Mouse (Mus musculus) lung, embryonic 16.5 days (tissue): ENCODE measurements around the gene Agxt2. TPM values are rescaled to one million over a fixed set of nuclear protein-coding genes. Genes with fewer than 3 reads are reported as not detected.

Experiments used
- ATAC-seq: fragments of 200-750 bp; cut with Nextera tagmentation; 2 replicates; pipeline ENCODE4 v1.8.0; 2017; ENCODE audit warnings: low read depth, mild to moderate bottlenecking, moderate library complexity
- H3K27ac ChIP-seq: fragments of 300-500 bp; sonication (generic); 2 replicates; pipeline ENCODE4 v1.5.1; 2014; ENCODE audit warnings: mild to moderate bottlenecking, control low read depth, low read length
- H3K27me3 ChIP-seq: fragments of 300-500 bp; sonication (generic); 2 replicates; pipeline ENCODE4 v1.6.1; 2014; ENCODE audit warnings: low read depth, low read length, mixed read lengths; ENCODE audit not compliant: control insufficient read depth, insufficient read depth
- H3K36me3 ChIP-seq: fragments of 300-500 bp; sonication (generic); 2 replicates; pipeline ENCODE4 v1.6.1; 2014; ENCODE audit warnings: low read length; ENCODE audit not compliant: control insufficient read depth, insufficient read depth
- H3K4me1 ChIP-seq: fragments of 300-500 bp; sonication (generic); replicated peaks from 2 replicates; pipeline ENCODE4 v1.6.1; 2014; ENCODE audit warnings: low read length, mixed read lengths; ENCODE audit not compliant: control insufficient read depth, insufficient read depth
- H3K4me2 ChIP-seq: fragments of 300-500 bp; sonication (generic); 2 replicates; pipeline ENCODE4 v1.6.1; 2014; ENCODE audit warnings: low read depth, low read length, control low read depth
- H3K4me3 ChIP-seq: fragments of 300-500 bp; sonication (generic); 2 replicates; pipeline ENCODE4 v1.5.1; 2014; ENCODE audit warnings: mild to moderate bottlenecking, low read length, control low read depth
- H3K9ac ChIP-seq: fragments of 300-500 bp; sonication (generic); 2 replicates; pipeline ENCODE4 v1.6.1; 2014; ENCODE audit warnings: low read length, control low read depth
- H3K9me3 ChIP-seq: fragments of 300-500 bp; sonication (generic); 2 replicates; pipeline ENCODE4 v1.6.1; 2016; ENCODE audit warnings: low read length; ENCODE audit not compliant: control insufficient read depth
- WGBS: fragments of 180-500 bp; shearing (Covaris S2); extraction: QIAGEN DNeasy Blood & Tissue Kit; methylation state at CpG from one replicate; pipeline ENCODE4 v1.1.7; 2014; 5-methylcytosine and 5-hydroxymethylcytosine counted together
- polyA plus RNA-seq: library from polyadenylated mRNA; unstranded; fragments of >200 nt; fragmentation: Nextera tagmentation; extraction: Ambion mirVana; gene quantifications from 2 replicates; pipeline ENCODE4 v1.2.1, GENCODE M21; 2015

Agxt2 gene
- polyA plus RNA-seq, 1 experiment from 2014 or later: 0.09 TPM

GRCm38 (mm10) chr15:10375404-10375803, 17.1 kb downstream of the Agxt2 start:
- no peaks in the 10 kb centered on the region for H3K27me3 ChIP-seq

GRCm38 (mm10) chr15:10378338-10378959, 20.1 kb downstream of the Agxt2 start:
- no peaks in the 10 kb centered on the region for H3K36me3 ChIP-seq
- no peak overlapping the region for H3K4me3 ChIP-seq
- H3K27me3 ChIP-seq: no peaks in the 10 kb centered on the region
- no peaks in the 10 kb centered on the region for H3K4me1 ChIP-seq
- no peak overlapping the region for H3K9ac ChIP-seq
- H3K9me3 ChIP-seq: no peaks in the 10 kb centered on the region
- no peak overlapping the region for H3K4me2 ChIP-seq
- H3K27ac ChIP-seq: no peak overlapping the region
- WGBS: 81% methylated on average over 4 of the region's 4 CpGs
- no peak for ATAC-seq

More at GRCm38 (mm10) chr15:10375404-10375803, 17.1 kb downstream of the Agxt2 start:
- WGBS: 15% methylated on average over 3 of the region's 3 CpGs
- Histone ChIP-seq H3K4me1 (no peaks in the 10 kb centered on the region), H3K4me3 (no peak overlapping the region), H3K9me3 (no peaks in the 10 kb centered on the region), H3K36me3 (no peaks in the 10 kb centered on the region), H3K27ac (no peak overlapping the region), H3K9ac (no peak overlapping the region), H3K4me2 (no peak overlapping the region)
- ATAC-seq: no peak

- Histone ChIP-seq H3K9ac (no peak overlapping the region), H3K9me3 (no peaks in the 10 kb centered on the region), H3K27me3 (no peaks in the 10 kb centered on the region), H3K4me3 (no peak overlapping the region), H3K4me1 (no peaks in the 10 kb centered on the region), H3K36me3 (no peaks in the 10 kb centered on the region), H3K27ac (no peak overlapping the region), H3K4me2 (no peak overlapping the region)
- 87% methylated on average over 3 of the region's 3 CpGs for WGBS
- ATAC-seq: no peak
These were observed 21.6 kb downstream of the Agxt2 start for GRCm38 (mm10) chr15:10379757-10380458.

- Histone ChIP-seq H3K9ac (no peak overlapping the region), H3K4me1 (no peaks in the 10 kb centered on the region), H3K9me3 (no peaks in the 10 kb centered on the region), H3K36me3 (no peaks in the 10 kb centered on the region), H3K4me2 (no peak overlapping the region), H3K27me3 (no peaks in the 10 kb centered on the region), H3K27ac (no peak overlapping the region), H3K4me3 (no peak overlapping the region)
- no peak for ATAC-seq
- WGBS: 68% methylated on average over 2 of the region's 2 CpGs
These were observed 28.9 kb downstream of the Agxt2 start for GRCm38 (mm10) chr15:10387263-10387662.

- Histone ChIP-seq H3K4me1 (no peaks in the 10 kb centered on the region), H3K27me3 (no peaks in the 10 kb centered on the region), H3K9ac (no peak overlapping the region), H3K36me3 (no peaks in the 10 kb centered on the region), H3K27ac (no peak overlapping the region), H3K4me3 (no peak overlapping the region), H3K9me3 (no peaks in the 10 kb centered on the region), H3K4me2 (no peak overlapping the region)
- WGBS: 44% methylated on average over 2 of the region's 2 CpGs
- ATAC-seq: peak; percentile 89
These were observed 41.5 kb downstream of the Agxt2 start for GRCm38 (mm10) chr15:10399795-10400194.

- no peak overlapping the region for H3K4me2 ChIP-seq
- ATAC-seq: 0 out of 2 replicates have a peak, but pooled peaks have one; percentile 31
- no peak overlapping the region for H3K27ac ChIP-seq
- 65% methylated on average over 3 of the region's 3 CpGs for WGBS
- no peak overlapping the region for H3K4me3 ChIP-seq
- no peak overlapping the region for H3K9ac ChIP-seq
- H3K27me3 ChIP-seq: no peaks in the 10 kb centered on the region
- H3K36me3 ChIP-seq: no peaks in the 10 kb centered on the region
- H3K9me3 ChIP-seq: no peaks in the 10 kb centered on the region
- H3K4me1 ChIP-seq: no peaks in the 10 kb centered on the region
These were observed 42.1 kb downstream of the Agxt2 start for GRCm38 (mm10) chr15:10400415-10400814.

GRCm38 (mm10) chr15:10409842-10410241, 51.5 kb downstream of the Agxt2 start:
- no peak overlapping the region for H3K9ac ChIP-seq
- 82% methylated on average over 3 of the region's 3 CpGs for WGBS
- H3K4me3 ChIP-seq: no peak overlapping the region
- no peak for ATAC-seq
- no peaks in the 10 kb centered on the region for H3K9me3 ChIP-seq
- no peaks in the 10 kb centered on the region for H3K36me3 ChIP-seq
- H3K4me2 ChIP-seq: no peak overlapping the region
- no peaks in the 10 kb centered on the region for H3K27me3 ChIP-seq
- no peak overlapping the region for H3K27ac ChIP-seq
- H3K4me1 ChIP-seq: no peaks in the 10 kb centered on the region

- Histone ChIP-seq H3K4me2 (no peak overlapping the region), H3K9ac (no peak overlapping the region), H3K36me3 (no peaks in the 10 kb centered on the region), H3K9me3 (no peaks in the 10 kb centered on the region), H3K27me3 (no peaks in the 10 kb centered on the region), H3K4me1 (no peaks in the 10 kb centered on the region), H3K27ac (no peak overlapping the region), H3K4me3 (no peak overlapping the region)
- no peak for ATAC-seq
- 70% methylated on average over 2 of the region's 2 CpGs for WGBS
These were observed 52.5 kb downstream of the Agxt2 start for GRCm38 (mm10) chr15:10410881-10411280.

GRCm38 (mm10) chr15:10413656-10414055, 55.3 kb downstream of the Agxt2 start:
- H3K36me3 ChIP-seq: no peaks in the 10 kb centered on the region
- no peaks in the 10 kb centered on the region for H3K27me3 ChIP-seq
- H3K4me1 ChIP-seq: no peaks in the 10 kb centered on the region
- ATAC-seq: no peak
- H3K4me2 ChIP-seq: no peak overlapping the region
- H3K4me3 ChIP-seq: no peak overlapping the region
- 86% methylated on average over 6 of the region's 6 CpGs for WGBS
- H3K9me3 ChIP-seq: no peaks in the 10 kb centered on the region
- no peak overlapping the region for H3K27ac ChIP-seq
- H3K9ac ChIP-seq: no peak overlapping the region
